Mouse (Mus musculus) cortical plate, adult 2 months (tissue): ENCODE results near the gene Tsc22d4.

ENCODE experiments used
- CTCF ChIP-seq: fragments of 200-500 bp; IDR thresholded peaks from 2 replicates; pipeline ENCODE4 v1.5.1; 2011; ENCODE audit warnings: mild to moderate bottlenecking, control low read depth, low read length; ENCODE audit not compliant: insufficient read depth; ENCODE audit errors: extremely low read depth
- POLR2A ChIP-seq: fragments of 200-500 bp; IDR thresholded peaks from 2 replicates; pipeline ENCODE4 v1.6.1; 2011; ENCODE audit warnings: mild to moderate bottlenecking, low read length, control low read depth; ENCODE audit not compliant: insufficient read depth; ENCODE audit errors: extremely low read depth

DNA sequence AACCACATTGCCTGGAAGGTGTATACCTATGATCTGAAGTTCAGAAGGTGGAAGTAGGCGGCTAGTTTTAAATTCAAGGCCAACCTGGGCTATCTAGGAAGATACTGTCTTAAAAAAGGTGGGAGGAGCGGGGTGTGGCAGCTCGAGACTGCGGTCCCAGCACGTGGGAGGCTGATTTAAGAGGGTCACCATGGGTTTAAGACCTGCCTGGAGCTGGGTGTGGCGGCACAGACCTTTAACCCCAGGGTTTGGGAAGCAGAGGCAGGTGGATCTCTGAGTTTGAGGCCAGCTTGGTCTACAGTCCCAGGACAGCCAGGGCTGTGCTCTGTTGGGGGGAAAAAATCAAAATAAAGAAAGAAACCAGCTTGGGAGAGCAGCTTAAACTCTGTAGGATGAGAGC is 6.5 kb downstream of the Tsc22d4 start:
- TF ChIP-seq CTCF (no peak), POLR2A (no peak)
